Mouse (Mus musculus) CD8-positive naive resting alpha-beta T cell, adult 57 days (primary cell): ENCODE data around the gene Rtl3. TPM values are rescaled to one million over a fixed set of nuclear protein-coding genes. Genes with fewer than 3 reads are reported as not detected.

Experiments used
- total RNA-seq: library from RNA; stranded (reverse); gene quantifications from one replicate; pipeline ENCODE4 v1.2.4, GENCODE M21; 2023

Gene Rtl3
- total RNA-seq: not detected

GRCm38 (mm10) chrX:106840409-106840808 is at the start of gene Rtl3:
Gene Rtl3 (minus strand): TSS chrX:106840644.

Other genes starting within 250 kb of the Rtl3 start
- gene Cysltr1, start 237.0 kb downstream of the Rtl3 start, total RNA-seq: not detected
- not detected for gene Lpar4, start 80.0 kb upstream of the Rtl3 start, total RNA-seq
- gene P2ry10, start 247.8 kb upstream of the Rtl3 start, total RNA-seq: 204 TPM